Mouse (Mus musculus) olfactory bulb, adult 2 months (tissue): ENCODE measurements around the gene Acot4. TPM values are rescaled to one million over a fixed set of nuclear protein-coding genes. Genes with fewer than 3 reads are reported as not detected.
"Not testable (repeated sequence)": the region's sequence is repeated elsewhere in the genome, so short reads cannot be mapped to it uniquely, and the experiment has no call there.

ENCODE experiments used
- H3K27ac ChIP-seq: fragments of 200-500 bp; 2 replicates; pipeline ENCODE4 v1.5.1; 2012; ENCODE audit warnings: low read depth, low read length; ENCODE audit not compliant: insufficient read depth
- H3K4me1 ChIP-seq: fragments of 200-500 bp; 2 replicates; pipeline ENCODE4 v1.6.1; 2012; ENCODE audit warnings: low read length; ENCODE audit not compliant: control insufficient read depth, insufficient read depth
- H3K4me3 ChIP-seq: fragments of 200-500 bp; 2 replicates; pipeline ENCODE4 v1.5.1; 2012; ENCODE audit warnings: mild to moderate bottlenecking, low read depth, low read length, moderate library complexity; ENCODE audit not compliant: insufficient read depth
- CTCF ChIP-seq: fragments of 200-500 bp; IDR thresholded peaks from 2 replicates; pipeline ENCODE4 v1.5.1; 2012; ENCODE audit warnings: low read depth, mild to moderate bottlenecking, low read length, moderate library complexity; ENCODE audit not compliant: insufficient read depth
- POLR2A ChIP-seq: fragments of 200-500 bp; IDR thresholded peaks from 2 replicates; pipeline ENCODE4 v1.6.1; 2012; ENCODE audit warnings: mild to moderate bottlenecking, low read depth, low read length, moderate library complexity; ENCODE audit not compliant: insufficient read depth
- WGBS: fragments of 180-500 bp; shearing (Covaris S2); methylation state at CpG from one replicate; pipeline ENCODE4 v1.1.7; 2018; 5-methylcytosine and 5-hydroxymethylcytosine counted together
- polyA plus RNA-seq: library from polyadenylated mRNA; stranded (reverse); fragments of >200 nt; gene quantifications from 2 replicates; pipeline ENCODE4 v1.2.4, GENCODE M21; 2012; ENCODE audit warnings: low replicate concordance; ENCODE audit not compliant: missing spikeins, insufficient read depth, insufficient read length

Acot4 gene
- polyA plus RNA-seq, 1 experiment: not detected

GRCm38 (mm10) chr12:84068986-84069385 lies 30.8 kb downstream of the Acot4 start, which contains the start of gene Acot5:
Gene Acot5, plus strand, starts transcription at chr12:84069325.
- 58% methylated on average over 9 of the region's 9 CpGs for WGBS
- peak within 1 kb of the TSS; percentile 44 for H3K4me3 ChIP-seq
- peaks cover 5% of the 10 kb centered on the region for H3K4me1 ChIP-seq
- no peak within 1 kb of the TSS for H3K27ac ChIP-seq
- no peak for TF ChIP-seq POLR2A
- no peak for TF ChIP-seq CTCF

- not testable (repeated sequence) for H3K4me1 ChIP-seq, H3K27ac ChIP-seq
- peak overlapping the region; percentile 44 for H3K4me3 ChIP-seq
- WGBS: 2% methylated on average over 52 of the region's 52 CpGs
Observed at GRCm38 (mm10) chr12:84069582-84069981, 31.4 kb downstream of the Acot4 start.

- no peak for TF ChIP-seq CTCF
- no peak for TF ChIP-seq POLR2A
- 53% methylated on average over 2 of the region's 2 CpGs for WGBS
- H3K27ac ChIP-seq: no peak overlapping the region
- H3K4me1 ChIP-seq: peaks cover 5% of the 10 kb centered on the region
- H3K4me3 ChIP-seq: no peak overlapping the region
Observed at GRCm38 (mm10) chr12:84071696-84072095, 33.5 kb downstream of the Acot4 start.

- TF ChIP-seq POLR2A (no peak), CTCF (no peak)
- Histone ChIP-seq H3K4me1 (no peaks in the 10 kb centered on the region), H3K27ac (no peak overlapping the region), H3K4me3 (no peak overlapping the region)
- WGBS: 89% methylated on average over 4 of the region's 4 CpGs
Observed at GRCm38 (mm10) chr12:84077371-84077990, 39.3 kb downstream of the Acot4 start.

GRCm38 (mm10) chr12:84083842-84084241 lies 45.7 kb downstream of the Acot4 start:
- TF ChIP-seq CTCF (no peak), POLR2A (no peak)
- Histone ChIP-seq H3K27ac (no peak overlapping the region), H3K4me1 (no peaks in the 10 kb centered on the region), H3K4me3 (no peak overlapping the region)
- WGBS: 81% methylated on average over 2 of the region's 2 CpGs

GRCm38 (mm10) chr12:84084581-84084980 lies 46.4 kb downstream of the Acot4 start:
- H3K4me3 ChIP-seq: no peak overlapping the region
- 90% methylated on average over 4 of the region's 4 CpGs for WGBS
- TF ChIP-seq POLR2A (no peak), CTCF (no peak)
- no peaks in the 10 kb centered on the region for H3K4me1 ChIP-seq
- H3K27ac ChIP-seq: no peak overlapping the region

- not testable (repeated sequence) for H3K4me3 ChIP-seq, H3K4me1 ChIP-seq, H3K27ac ChIP-seq
- 92% methylated on average over 5 of the region's 5 CpGs for WGBS
Observed at GRCm38 (mm10) chr12:84094666-84095065, 56.5 kb downstream of the Acot4 start.

Other genes starting within 250 kb of the Acot4 start
- not detected in 2 replicates for gene Numb, start 116.4 kb upstream of the Acot4 start, polyA plus RNA-seq
- gene Riox1, start 87.8 kb upstream of the Acot4 start, polyA plus RNA-seq: not detected in 2 replicates
- gene Heatr4, start 53.5 kb upstream of the Acot4 start, polyA plus RNA-seq: not detected in 2 replicates
- not detected in 2 replicates for gene Acot2, start 50.5 kb upstream of the Acot4 start, polyA plus RNA-seq
- not detected in 2 replicates for gene Acot1, start 28.9 kb upstream of the Acot4 start, polyA plus RNA-seq
- gene Gm49366, start 556 bp downstream of the Acot4 start, polyA plus RNA-seq: not detected in 2 replicates
- not detected in 2 replicates for gene Acot3, start 13.8 kb downstream of the Acot4 start, polyA plus RNA-seq
- gene Acot5, start 30.9 kb downstream of the Acot4 start, polyA plus RNA-seq: not detected in 2 replicates
- gene Acot6, start 62.3 kb downstream of the Acot4 start, polyA plus RNA-seq: not detected in 2 replicates
- gene Dnal1, start 76.0 kb downstream of the Acot4 start, polyA plus RNA-seq: not detected in 2 replicates
- not detected in 2 replicates for gene Pnma1, start 110.1 kb downstream of the Acot4 start, polyA plus RNA-seq
- not detected in 2 replicates for gene Elmsan1, start 180.5 kb downstream of the Acot4 start, polyA plus RNA-seq
- not detected in 2 replicates for gene Ptgr2, start 246.9 kb downstream of the Acot4 start, polyA plus RNA-seq